Mouse (Mus musculus) brain, embryonic 14.5 days (tissue): ENCODE measurements around the gene Nat8f1.

Source experiments
- CTCF ChIP-seq: fragments of 200-500 bp; IDR thresholded peaks from 2 replicates; pipeline ENCODE4 v1.5.1; 2012; ENCODE audit warnings: inconsistent platforms, mild to moderate bottlenecking, moderate library complexity, borderline replicate concordance; ENCODE audit not compliant: insufficient read depth, insufficient read length; ENCODE audit errors: extremely low read depth
- POLR2A ChIP-seq: fragments of 200-500 bp; IDR thresholded peaks from 2 replicates; pipeline ENCODE4 v1.6.1; 2012; ENCODE audit warnings: mild to moderate bottlenecking, inconsistent platforms, borderline replicate concordance; ENCODE audit not compliant: poor library complexity, insufficient read depth, insufficient read length, severe bottlenecking; ENCODE audit errors: extremely low read depth

DNA sequence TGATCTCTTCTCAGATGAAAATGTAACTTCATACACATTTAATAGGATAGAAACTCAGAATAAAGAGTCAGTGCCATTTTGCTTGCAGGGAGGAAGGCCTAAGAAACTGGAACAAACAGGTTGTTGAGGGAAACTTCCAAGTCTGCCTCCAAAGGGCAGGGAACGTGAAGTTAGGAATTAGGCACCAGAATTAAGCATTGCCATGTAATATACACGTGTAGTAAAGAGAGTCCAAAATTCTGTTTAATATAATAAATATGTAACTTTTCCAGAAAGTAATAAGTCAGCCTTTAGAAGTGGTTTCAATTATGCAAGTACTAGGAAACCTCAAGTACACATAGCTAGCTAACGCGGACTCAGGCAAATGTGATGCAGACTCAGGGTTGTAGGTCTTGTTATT is 3.9 kb upstream of the Nat8f1 start:
- TF ChIP-seq CTCF (no peak), POLR2A (no peak)
